Mouse (Mus musculus): ENCODE results near the gene Inca1. TPM values are rescaled to one million over a fixed set of nuclear protein-coding genes. Genes with fewer than 3 reads are reported as not detected.

Inca1 gene
- polyA plus RNA-seq, 1 experiment: 4.0 TPM

GRCm38 (mm10) chr11:70654198-70654922, 45.6 kb downstream of the Inca1 start, which contains the start of gene Pfn1:
TSS of gene Pfn1 (minus strand) at chr11:70654644.
- TF ChIP-seq CTCF (IDR thresholded peaks at IDR 0.05; ENCODE audit: borderline replicate concordance, insufficient read depth, low read depth, low read length) (no peak), POLR2A (IDR thresholded peaks at IDR 0.05; ENCODE audit: borderline replicate concordance, insufficient read depth, low read length) (peak; percentile 58)
- peak; percentile 80 to 81 for DNase-seq
- peaks cover 10% of the 10 kb centered on the region for H3K4me1 ChIP-seq (ENCODE audit: control insufficient read depth, insufficient read depth, low read length)
- WGBS: under 1% methylated on average over 61 of the region's 61 CpGs
- H3K4me3 ChIP-seq (replicated peaks; ENCODE audit: insufficient read depth, low read depth, low read length): peak within 1 kb of the TSS; percentile 99
- no peaks in the 10 kb centered on the region for H3K27me3 ChIP-seq (ENCODE audit: control insufficient read depth, insufficient read depth, low read length)
- peak within 1 kb of the TSS; percentile 98 for H3K27ac ChIP-seq (ENCODE audit: insufficient read depth, low read length)

- Histone ChIP-seq H3K27ac (ENCODE audit: insufficient read depth, low read length) (peak overlapping the region; percentile 98), H3K4me1 (ENCODE audit: control insufficient read depth, insufficient read depth, low read length) (peaks cover 13% of the 10 kb centered on the region), H3K4me3 (replicated peaks; ENCODE audit: insufficient read depth, low read depth, low read length) (peak overlapping the region; percentile 99), H3K27me3 (ENCODE audit: control insufficient read depth, insufficient read depth, low read length) (no peaks in the 10 kb centered on the region)
- 1% methylated on average over 63 of the region's 63 CpGs for whole genome bisulfite sequencing
- TF ChIP-seq POLR2A (IDR thresholded peaks at IDR 0.05; ENCODE audit: borderline replicate concordance, insufficient read depth, low read length): no peak; the same call in 1 of the 2 replicates
- TF ChIP-seq CTCF (IDR thresholded peaks at IDR 0.05; ENCODE audit: borderline replicate concordance, insufficient read depth, low read depth, low read length): no peak
- DNase-seq: peak; percentile 66
These were observed 46.4 kb downstream of the Inca1 start for GRCm38 (mm10) chr11:70653345-70654197.

DNA sequence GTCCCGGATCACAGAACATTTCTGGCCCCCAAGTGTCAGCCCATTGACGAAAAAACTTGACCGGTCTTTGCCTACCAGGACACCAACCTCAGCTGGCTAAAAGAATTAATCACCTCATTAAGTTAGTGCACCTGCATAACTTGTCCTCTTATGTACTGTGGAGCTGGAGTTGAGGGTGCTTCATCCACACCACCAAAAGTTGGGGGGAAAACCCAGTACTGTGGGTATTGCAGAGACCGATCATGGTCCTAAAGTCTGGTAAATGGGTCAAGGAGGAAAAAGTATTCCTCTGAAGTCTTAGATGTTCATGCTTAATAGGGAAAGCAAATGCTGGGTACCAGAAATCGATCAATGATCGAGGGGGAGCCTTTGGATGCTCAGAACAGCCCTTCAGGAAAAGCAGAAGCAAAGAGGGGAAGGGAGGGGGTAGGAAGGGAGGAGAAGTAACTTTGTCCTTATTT, 47.0 kb downstream of the Inca1 start:
- 48% methylated on average over 6 of the region's 6 CpGs for WGBS
- H3K27me3 ChIP-seq (ENCODE audit: control insufficient read depth, insufficient read depth, low read length): no peaks in the 10 kb centered on the region
- H3K4me3 ChIP-seq (replicated peaks; ENCODE audit: insufficient read depth, low read depth, low read length): peak overlapping the region; percentile 99
- TF ChIP-seq CTCF (IDR thresholded peaks at IDR 0.05; ENCODE audit: borderline replicate concordance, insufficient read depth, low read depth, low read length) (no peak), POLR2A (IDR thresholded peaks at IDR 0.05; ENCODE audit: borderline replicate concordance, insufficient read depth, low read length) (no peak)
- peak in 1 of 2 experiments; percentile 8 for DNase-seq
- no peak overlapping the region for H3K27ac ChIP-seq (ENCODE audit: insufficient read depth, low read length)
- peaks cover 13% of the 10 kb centered on the region for H3K4me1 ChIP-seq (ENCODE audit: control insufficient read depth, insufficient read depth, low read length)

DNA sequence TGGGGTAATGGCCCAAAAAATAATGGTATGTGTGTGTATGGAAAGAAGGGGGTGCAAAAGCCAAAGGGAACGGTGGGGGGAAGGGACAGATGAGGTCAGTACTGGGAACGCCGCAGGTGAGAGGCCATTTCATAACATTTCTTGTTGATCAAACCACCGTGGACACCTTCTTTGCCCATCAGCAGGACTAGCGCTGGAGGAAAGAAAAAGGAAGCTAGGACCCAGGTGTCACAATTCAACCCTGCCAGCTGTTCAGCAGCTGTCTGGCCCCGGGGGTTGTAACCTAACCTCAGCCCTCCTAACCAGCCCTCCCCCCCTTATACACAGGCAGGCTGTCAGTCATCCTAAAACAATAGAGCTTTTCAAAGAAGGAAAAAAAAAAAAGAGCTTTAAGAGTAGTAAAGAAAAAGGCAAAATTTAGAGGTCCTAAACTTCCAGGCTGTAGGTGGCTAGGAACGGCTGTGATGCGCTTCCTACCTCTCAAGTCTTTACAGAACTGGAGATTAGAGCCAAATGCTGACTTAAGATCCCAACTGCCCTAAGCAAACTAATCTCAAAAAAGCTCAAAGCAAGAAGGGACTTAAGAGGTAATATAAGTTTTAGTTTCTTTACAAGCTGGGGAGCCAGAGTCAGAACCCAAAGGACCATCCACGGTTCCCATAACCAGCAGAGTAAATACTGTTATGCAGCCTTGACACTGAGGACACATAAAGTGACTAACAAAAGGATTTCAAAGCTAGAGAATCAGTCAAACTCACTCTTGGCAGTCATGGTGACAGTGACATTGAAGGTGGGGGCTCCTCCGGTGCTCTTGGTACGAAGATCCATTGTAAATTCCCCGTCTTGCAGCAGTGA, 47.7 kb downstream of the Inca1 start:
- TF ChIP-seq CTCF (IDR thresholded peaks at IDR 0.05; ENCODE audit: borderline replicate concordance, insufficient read depth, low read depth, low read length) (no peak), POLR2A (IDR thresholded peaks at IDR 0.05; ENCODE audit: borderline replicate concordance, insufficient read depth, low read length) (no peak)
- H3K4me1 ChIP-seq (ENCODE audit: control insufficient read depth, insufficient read depth, low read length): peaks cover 13% of the 10 kb centered on the region
- DNase-seq: peak in 1 of 2 experiments; percentile 18
- H3K27ac ChIP-seq (ENCODE audit: insufficient read depth, low read length): no peak overlapping the region
- H3K4me3 ChIP-seq (replicated peaks; ENCODE audit: insufficient read depth, low read depth, low read length): no peak overlapping the region
- 53% methylated on average over 12 of the region's 12 CpGs for WGBS
- no peaks in the 10 kb centered on the region for H3K27me3 ChIP-seq (ENCODE audit: control insufficient read depth, insufficient read depth, low read length)

DNA sequence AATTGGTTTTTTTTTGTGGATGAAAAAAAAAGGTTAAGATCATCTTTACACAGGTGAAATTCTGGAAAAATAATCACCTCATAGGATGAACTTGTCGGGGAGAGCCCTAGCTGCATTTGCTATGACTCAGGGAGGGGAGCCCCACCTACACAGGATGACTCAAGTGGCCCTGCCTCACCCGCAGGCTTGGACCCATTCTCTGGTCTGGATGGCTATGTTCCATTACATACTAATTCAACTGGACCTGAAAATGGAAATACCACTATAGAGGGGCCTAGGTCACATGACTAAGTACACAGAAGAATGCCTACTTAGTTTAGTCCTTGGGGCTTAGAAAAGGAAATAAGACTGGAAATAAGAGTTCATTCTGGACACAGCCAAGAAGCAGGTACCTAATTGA, 48.6 kb downstream of the Inca1 start:
- no peak overlapping the region for H3K4me3 ChIP-seq (replicated peaks; ENCODE audit: insufficient read depth, low read depth, low read length)
- 28% methylated on average over 2 of the region's 2 CpGs for whole genome bisulfite sequencing
- DNase-seq: peak in 1 of 2 experiments; percentile 4
- no peak overlapping the region for H3K27ac ChIP-seq (ENCODE audit: insufficient read depth, low read length)
- no peak for TF ChIP-seq POLR2A (IDR thresholded peaks at IDR 0.05; ENCODE audit: borderline replicate concordance, insufficient read depth, low read length)
- TF ChIP-seq CTCF (IDR thresholded peaks at IDR 0.05; ENCODE audit: borderline replicate concordance, insufficient read depth, low read depth, low read length): no peak
- peaks cover 10% of the 10 kb centered on the region for H3K4me1 ChIP-seq (ENCODE audit: control insufficient read depth, insufficient read depth, low read length)
- H3K27me3 ChIP-seq (ENCODE audit: control insufficient read depth, insufficient read depth, low read length): no peaks in the 10 kb centered on the region

- H3K4me3 ChIP-seq (replicated peaks; ENCODE audit: insufficient read depth, low read depth, low read length): no peak overlapping the region
- no peak overlapping the region for H3K27ac ChIP-seq (ENCODE audit: insufficient read depth, low read length)
- H3K4me1 ChIP-seq (ENCODE audit: control insufficient read depth, insufficient read depth, low read length): peaks cover 13% of the 10 kb centered on the region
- TF ChIP-seq POLR2A (IDR thresholded peaks at IDR 0.05; ENCODE audit: borderline replicate concordance, insufficient read depth, low read length) (no peak), CTCF (IDR thresholded peaks at IDR 0.05; ENCODE audit: borderline replicate concordance, insufficient read depth, low read depth, low read length) (no peak)
- no peaks in the 10 kb centered on the region for H3K27me3 ChIP-seq (ENCODE audit: control insufficient read depth, insufficient read depth, low read length)
- peak in 1 of 2 experiments; percentile 15 for DNase-seq
- 61% methylated on average over 12 of the region's 12 CpGs for WGBS
These were observed 49.4 kb downstream of the Inca1 start for GRCm38 (mm10) chr11:70650322-70651175.

All from cerebellum, adult 2 months (tissue).